In genomic region chr10:49788914-49789313, GRCm38 (mm10) we compare ENCODE assay signal across 8 mouse cellular contexts. TPM values are rescaled to one million over a fixed set of nuclear protein-coding genes. Genes with fewer than 3 reads are reported as not detected.
DNase-seq lines count a peak whose midpoint lies in the region; ATAC-seq and TF ChIP-seq lines count a peak whose summit lies in the region.

No protein-coding gene starts in this region.

- H3K9ac ChIP-seq in ES-Bruce4 (ENCODE audit: low read depth, poor library complexity, severe bottlenecking), result no peak overlapping the region
- H3K9ac ChIP-seq in forebrain, embryonic 15.5 days (replicated peaks), result peak overlapping the region; percentile 94
- no peak overlapping the region for H3K9ac ChIP-seq in liver, embryonic 14.5 days (replicated peaks)

- WGBS in forebrain, embryonic 15.5 days, result 4% methylated on average over 5 of the region's 5 CpGs
- 14% methylated on average over 5 of the region's 5 CpGs for whole genome bisulfite sequencing in liver, embryonic 14.5 days (ENCODE audit: insufficient replicate concordance)

- peak overlapping the region; percentile 53 for H3K4me2 ChIP-seq in forebrain, embryonic 15.5 days (replicated peaks)
- peak overlapping the region; percentile 43; the same call in 1 of the 2 replicates for H3K4me2 ChIP-seq in liver, embryonic 14.5 days (ENCODE audit: low read depth)

- ATAC-seq in forebrain, embryonic 15.5 days (replicated peaks), result peak; percentile 76
- no peak for ATAC-seq in liver, embryonic 14.5 days (ENCODE audit: insufficient read depth)

- no peak for DNase-seq in gastrocnemius, adult 2 months
- DNase-seq in gastrocnemius, postnatal 4 days (ENCODE audit: low spot score in 2 of 2), result no peak
- no peak for DNase-seq in liver, embryonic 14.5 days (ENCODE audit: low read depth in 3 of 3, low spot score in 3 of 3)
- no peak for DNase-seq in yolk sac, embryonic 10.5 days (ENCODE audit: low spot score)
- DNase-seq in ovary, postnatal 10 days (ENCODE audit: low spot score), result no peak
- DNase-seq in adrenal gland, postnatal 25 days, result no peak

- peak overlapping the region; percentile 64 for H3K4me3 ChIP-seq in gastrocnemius, adult 2 months
- H3K4me3 ChIP-seq in ES-Bruce4 (ENCODE audit: low read depth, low read length), result peak overlapping the region; percentile 75; the same call in 1 of the 2 replicates
- peak overlapping the region; percentile 89 for H3K4me3 ChIP-seq in forebrain, embryonic 15.5 days
- no peak overlapping the region for H3K4me3 ChIP-seq in liver, embryonic 14.5 days (ENCODE audit: insufficient read depth in 1 of 2, low read depth in 2 of 2, low read length in 2 of 2)

- no peaks in the 10 kb centered on the region; the same call in 1 of the 2 replicates for H3K27me3 ChIP-seq in ES-Bruce4 (ENCODE audit: control insufficient read depth, insufficient read depth, low read length, poor library complexity, severe bottlenecking)
- no peaks in the 10 kb centered on the region for H3K27me3 ChIP-seq in forebrain, embryonic 15.5 days
- peaks cover 3% of the 10 kb centered on the region for H3K27me3 ChIP-seq in liver, embryonic 14.5 days (ENCODE audit: control insufficient read depth, insufficient read depth, low read length)

- no peaks in the 10 kb centered on the region for H3K36me3 ChIP-seq in ES-Bruce4 (ENCODE audit: control insufficient read depth, insufficient read depth, low read length, poor library complexity, severe bottlenecking)
- H3K36me3 ChIP-seq in forebrain, embryonic 15.5 days, result no peaks in the 10 kb centered on the region
- H3K36me3 ChIP-seq in liver, embryonic 14.5 days (replicated peaks; ENCODE audit: control insufficient read depth, insufficient read depth, low read depth), result no peaks in the 10 kb centered on the region

- no peak for TF ChIP-seq POLR2A in ES-Bruce4 (IDR thresholded peaks at IDR 0.05; ENCODE audit: insufficient read depth, low read length)

- H3K27ac ChIP-seq in gastrocnemius, adult 2 months, result no peak overlapping the region
- H3K27ac ChIP-seq in ES-Bruce4 (ENCODE audit: insufficient read depth, low read length), result no peak overlapping the region
- H3K27ac ChIP-seq in forebrain, embryonic 15.5 days (replicated peaks), result peak overlapping the region; percentile 89
- H3K27ac ChIP-seq in liver, embryonic 14.5 days, result no peak overlapping the region

- TF ChIP-seq EP300 in ES-Bruce4 (IDR thresholded peaks at IDR 0.05; ENCODE audit: insufficient read depth, low read depth, low read length), result no peak
- no peak for TF ChIP-seq EP300 in liver, embryonic 14.5 days (IDR thresholded peaks at IDR 0.05; ENCODE audit: low read depth)

- H3K9me3 ChIP-seq in ES-Bruce4 (replicated peaks; ENCODE audit: control insufficient read depth, insufficient read depth, low read length, poor library complexity, severe bottlenecking), result no peaks in the 10 kb centered on the region
- H3K9me3 ChIP-seq in forebrain, embryonic 15.5 days, result no peaks in the 10 kb centered on the region
- no peaks in the 10 kb centered on the region for H3K9me3 ChIP-seq in liver, embryonic 14.5 days (ENCODE audit: control insufficient read depth, low read length)

- intact Hi-C loops in gastrocnemius, adult 2 months (cut with DNase I), result no loop called here

- H3K4me1 ChIP-seq in ES-Bruce4 (ENCODE audit: control insufficient read depth, insufficient read depth, low read length), result no peaks in the 10 kb centered on the region
- H3K4me1 ChIP-seq in forebrain, embryonic 15.5 days, result peaks cover 28% of the 10 kb centered on the region
- no peaks in the 10 kb centered on the region for H3K4me1 ChIP-seq in liver, embryonic 14.5 days (replicated peaks; ENCODE audit: control insufficient read depth in 2 of 2, insufficient read depth in 2 of 2, low read length in 1 of 2)

- TF ChIP-seq CTCF in gastrocnemius, adult 2 months (IDR thresholded peaks at IDR 0.05), result no peak
- TF ChIP-seq CTCF in ES-Bruce4 (IDR thresholded peaks at IDR 0.05; ENCODE audit: low read depth, low read length), result no peak
- TF ChIP-seq CTCF in liver, embryonic 14.5 days (IDR thresholded peaks at IDR 0.05; ENCODE audit: low read depth), result no peak

RNA-seq across cellular contexts. Expression of gene Grik2, which starts 0.3 kb away (rescaled TPM):
- under 1 TPM in 1 of 2 experiments, not detected in 1; 0.41 TPM for total RNA-seq in gastrocnemius, adult 2 months (2021)
- total RNA-seq in gastrocnemius, postnatal 4 days (2021), result 1 to 10 TPM; 1.7 to 3.1 TPM
- 0.81 TPM in 1 of 2 replicates, not detected in the other for polyA plus RNA-seq in ES-Bruce4 (2011; ENCODE audit: insufficient read depth, insufficient read length, low read depth, missing spikeins)
- polyA plus RNA-seq in forebrain, embryonic 15.5 days (2015; fragmentation: Nextera tagmentation; extraction: Ambion mirVana), result 32.7 and 34.0 TPM in 2 replicates
- polyA plus RNA-seq in liver, embryonic 14.5 days (2012; rRNA removed), result 0.03 and 0.08 TPM in 2 replicates
- not detected in 2 replicates for polyA plus RNA-seq in liver, embryonic 14.5 days (2014; fragmentation: Nextera tagmentation; extraction: Ambion mirVana)
- 1.9 and 4.2 TPM in 2 replicates for total RNA-seq in adrenal gland, postnatal 25 days (2021)

Comparison
In these comparisons a context has a peak if more than half of its experiments do, and no peak if none do; other contexts are left out.
1. H3K4me3 ChIP-seq: peak in gastrocnemius, adult 2 months (single experiment), ES-Bruce4 (single experiment) and forebrain, embryonic 15.5 days (single experiment); none in liver, embryonic 14.5 days (0 of 2).